13 mouse cellular contexts compared by ENCODE assay signal in the genomic region with DNA sequence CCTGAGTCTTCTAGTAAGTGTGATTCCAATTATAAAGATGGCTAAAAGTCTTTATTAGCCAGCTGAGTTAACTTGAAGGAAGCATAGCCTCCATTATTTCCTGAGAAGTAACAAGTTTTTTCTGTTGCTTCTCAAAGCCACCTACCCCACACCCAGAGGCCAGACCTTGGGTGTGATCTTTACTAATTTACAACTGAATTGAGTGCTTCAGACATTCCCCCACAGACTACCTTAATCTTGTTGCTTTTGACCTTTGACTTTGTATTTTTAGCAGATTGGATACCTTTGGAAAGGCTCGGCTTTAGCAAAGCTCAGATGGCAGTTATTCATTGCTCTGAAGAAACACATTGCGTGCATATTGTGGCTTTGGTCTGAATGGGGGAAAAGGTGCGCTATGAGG.
"Had no signal": no experiment of that assay in that cellular context is flagged by ENCODE, and none has a peak within 500 bp of the region (broad histone marks: within the 10 kb centered on the region; RNA-seq: fewer than 3 reads in every experiment).

No protein-coding gene starts in this region.

- DNase-seq: gastrocnemius, adult 2 months; gastrocnemius, postnatal 10 days; gastrocnemius, postnatal 25 days; heart, adult 18-20 months; heart, postnatal 10 days; heart, postnatal 4 days; kidney, adult 18-20 months; kidney, adult 8-10 months; kidney, postnatal 10 days; kidney, postnatal 25 days; kidney, postnatal 4 days; liver; liver, embryonic 13.5 days had no signal
